Mouse (Mus musculus) kidney, postnatal 4 days (tissue): ENCODE results near the gene Aimp2.

ENCODE experiments used
- DNase-seq, 2 experiments: peaks; one replicate each; pipeline ENCODE4 v3.0.0; 2021; ENCODE audit warnings: mixed read lengths in 2 of 2

The Aimp2 gene

GRCm38 (mm10) chr5:143909417-143910400 is at the start of gene Aimp2, which contains the start of gene Pms2:
TSS of gene Aimp2 (minus strand) at chr5:143909847.
TSS of gene Pms2 (plus strand) at chr5:143909964.
- peak; percentile 94 to 97 for DNase-seq

DNA sequence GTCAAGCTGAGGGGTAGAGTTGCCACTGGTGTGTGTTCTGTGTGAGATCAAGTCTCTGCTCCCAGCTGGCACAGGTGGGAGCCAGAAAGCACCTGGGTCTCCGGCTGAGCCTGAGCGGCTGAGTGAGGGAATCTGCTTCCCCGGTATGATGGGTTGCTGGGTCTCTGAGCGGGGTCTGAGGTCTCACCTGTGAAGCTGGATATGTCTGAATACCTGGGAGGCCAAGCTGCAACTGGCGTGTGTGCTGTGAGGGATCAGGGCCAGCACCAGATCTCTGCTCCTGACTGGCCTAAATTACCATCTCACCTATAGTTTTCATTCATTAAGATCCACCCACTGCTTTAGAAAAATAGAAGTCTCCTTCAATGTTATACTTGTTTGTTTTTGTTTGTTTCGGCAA is 47.5 kb upstream of the Aimp2 start:
- no peak for DNase-seq

GRCm38 (mm10) chr5:143950016-143950415 is 40.4 kb upstream of the Aimp2 start:
- DNase-seq = no peak

DNA sequence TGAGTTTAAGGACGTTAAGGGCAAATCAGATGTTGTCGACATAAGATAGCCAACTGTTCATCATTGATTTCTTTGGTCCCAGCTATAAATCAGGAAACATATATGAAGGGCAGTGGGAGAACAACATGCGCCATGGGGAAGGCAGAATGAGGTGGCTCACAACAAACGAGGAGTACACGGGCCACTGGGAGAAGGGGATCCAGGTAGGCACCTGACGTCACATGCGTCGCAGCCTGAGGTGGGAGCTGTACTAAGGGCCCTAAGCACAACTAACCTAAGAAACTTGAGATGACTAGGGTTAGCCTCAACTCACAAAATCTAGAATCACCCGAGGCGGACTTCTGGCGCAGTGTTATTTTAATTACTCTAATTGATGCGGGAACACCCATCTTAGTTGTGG is 38.7 kb upstream of the Aimp2 start:
- DNase-seq = no peak

DNA sequence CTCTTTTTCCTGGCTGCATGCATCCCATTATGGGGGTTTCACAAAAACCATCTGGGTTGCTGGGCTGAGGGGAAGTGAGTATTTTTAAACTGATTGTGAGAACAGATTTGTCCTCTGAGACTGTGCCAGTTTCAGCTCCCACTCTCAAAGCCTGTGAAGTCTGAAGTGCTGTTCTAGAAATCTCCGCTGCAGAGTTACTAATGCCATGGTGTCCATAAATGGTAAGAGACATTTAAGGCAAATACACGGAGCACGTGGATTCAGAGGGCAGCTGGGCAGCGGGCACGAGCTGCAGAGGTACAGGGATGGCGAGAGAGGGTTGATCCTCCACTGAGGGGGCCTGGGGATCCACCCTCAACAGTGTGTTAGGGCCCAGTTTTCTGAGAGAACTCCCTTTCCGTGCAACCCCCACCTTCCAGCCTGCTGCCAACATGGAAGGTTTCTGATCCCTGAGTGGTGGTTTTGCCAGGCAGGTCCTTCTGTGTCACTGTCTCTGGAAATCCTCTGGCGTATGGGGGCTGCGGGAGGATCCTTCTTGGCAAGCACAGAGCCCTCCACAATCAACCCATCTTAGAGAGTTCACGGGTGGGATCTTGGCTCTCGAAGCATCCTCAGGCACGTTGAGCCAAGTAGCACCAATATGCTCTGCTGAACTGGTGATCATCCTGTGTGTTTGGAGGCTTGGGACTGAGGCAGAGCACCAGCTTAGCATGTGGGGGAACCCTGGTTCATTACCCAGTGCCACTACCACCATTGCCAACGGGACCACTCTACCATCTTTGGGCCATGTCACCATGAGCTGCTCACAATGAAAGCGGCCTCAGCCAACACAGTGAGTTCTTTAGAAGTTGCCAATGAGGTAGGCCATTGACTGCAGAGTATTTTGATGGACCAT is 33.8 kb upstream of the Aimp2 start:
- no peak for DNase-seq

- no peak for DNase-seq
Observed at GRCm38 (mm10) chr5:143941588-143941987, 31.9 kb upstream of the Aimp2 start.

DNA sequence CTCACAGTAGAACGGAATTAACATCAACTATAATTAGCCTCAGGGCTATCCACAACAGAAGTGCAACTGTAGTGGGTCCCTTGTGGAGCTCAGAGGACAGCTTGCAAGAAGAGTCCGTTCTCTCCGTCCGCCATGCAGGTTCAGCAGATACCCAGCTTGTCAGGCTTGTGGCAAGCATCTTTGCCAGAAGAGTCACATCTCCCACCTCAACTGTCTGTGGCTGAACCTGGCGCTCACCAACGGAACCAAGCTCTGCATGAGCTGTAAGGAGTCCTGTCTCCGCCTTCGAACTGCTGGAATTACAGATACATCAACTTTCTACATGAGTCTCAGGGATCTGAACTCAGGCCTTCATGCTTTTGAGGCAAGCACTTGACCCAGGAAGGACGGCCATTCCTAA is 26.5 kb upstream of the Aimp2 start:
- DNase-seq = no peak

GRCm38 (mm10) chr5:143933875-143934274 is 24.2 kb upstream of the Aimp2 start:
- DNase-seq = no peak

- DNase-seq = no peak
Observed at GRCm38 (mm10) chr5:143933414-143933813, 23.8 kb upstream of the Aimp2 start.

GRCm38 (mm10) chr5:143932831-143933230 is 23.2 kb upstream of the Aimp2 start, which contains the start of gene Rsph10b:
TSS of gene Rsph10b (plus strand) at chr5:143933035.
- DNase-seq = peak; percentile 42 to 44

- no peak for DNase-seq
Observed at GRCm38 (mm10) chr5:143931863-143932580, 22.4 kb upstream of the Aimp2 start.

DNA sequence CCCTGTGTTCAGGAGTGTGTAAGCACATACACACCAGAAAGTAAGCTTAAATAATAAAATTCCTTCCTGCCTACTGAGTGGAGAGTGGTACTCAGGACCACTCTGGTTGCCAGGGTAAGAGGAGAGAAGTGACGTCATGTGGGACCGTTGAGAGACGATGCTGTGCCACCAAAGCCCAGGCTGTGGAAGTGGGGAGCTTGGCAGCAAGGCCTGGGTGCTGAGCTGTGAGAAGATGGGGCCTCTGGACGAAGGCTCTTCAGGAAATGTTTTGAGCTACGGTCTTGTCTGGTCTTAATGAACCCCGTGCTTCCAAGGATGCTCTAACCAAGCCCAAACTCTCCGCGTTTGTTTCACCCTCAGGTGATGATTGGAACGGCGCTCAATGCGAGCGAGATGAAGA is 21.0 kb upstream of the Aimp2 start:
- no peak for DNase-seq

DNA sequence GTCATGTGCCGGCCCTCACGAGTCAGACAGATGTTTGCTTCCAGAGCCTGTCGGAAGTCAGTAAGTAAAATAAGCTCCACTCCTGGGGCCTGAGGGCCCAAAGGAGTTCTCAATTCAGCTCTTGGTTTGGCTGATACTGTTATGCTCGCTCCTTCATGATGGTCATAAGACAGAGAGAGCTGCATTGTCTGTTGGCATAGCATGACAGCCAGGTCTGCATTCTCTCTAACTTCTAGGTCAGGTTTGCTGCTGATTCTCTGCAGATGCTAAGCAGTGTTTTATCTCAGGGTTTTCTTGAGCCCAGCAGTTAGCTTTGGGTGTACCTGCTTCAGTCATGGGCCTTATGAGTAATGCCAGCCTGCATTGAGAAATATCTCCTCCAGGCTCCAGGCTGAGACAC is 19.6 kb upstream of the Aimp2 start:
- DNase-seq = no peak

- no peak for DNase-seq
Observed at GRCm38 (mm10) chr5:143927875-143928274, 18.2 kb upstream of the Aimp2 start, which contains the start of gene Gm42421. TSS of gene Gm42421 (plus strand) at chr5:143928175.

DNA sequence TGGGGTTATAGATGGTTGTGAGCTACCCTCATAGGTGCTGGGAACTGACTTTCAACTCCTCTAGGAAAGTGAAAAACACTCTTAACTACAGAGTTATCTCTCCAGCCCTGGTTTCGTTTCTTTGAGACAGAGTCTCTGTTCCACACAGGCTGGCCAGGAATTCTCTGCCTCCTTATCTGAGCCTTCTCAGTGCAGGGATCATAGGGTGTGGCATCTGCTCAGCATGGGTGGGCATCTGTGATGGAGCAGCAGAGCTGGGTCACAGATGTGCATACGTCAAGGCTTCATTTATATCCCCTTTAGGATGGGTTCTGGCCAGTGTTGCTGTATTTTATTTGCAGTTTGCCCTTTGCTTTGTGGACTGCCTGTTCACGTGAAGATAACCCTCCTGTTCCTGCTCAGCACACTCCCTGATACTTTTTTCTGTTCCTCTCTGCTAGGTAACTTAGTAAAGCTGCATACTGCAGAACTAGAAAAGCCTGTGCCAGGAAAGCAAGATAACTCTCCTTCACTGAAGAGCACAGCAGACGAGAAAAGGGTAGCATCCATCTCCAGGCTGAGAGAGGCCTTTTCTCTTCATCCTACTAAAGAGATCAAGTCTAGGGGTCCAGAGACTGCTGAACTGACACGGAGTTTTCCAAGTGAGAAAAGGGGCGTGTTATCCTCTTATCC is 15.3 kb upstream of the Aimp2 start:
- no peak for DNase-seq

DNA sequence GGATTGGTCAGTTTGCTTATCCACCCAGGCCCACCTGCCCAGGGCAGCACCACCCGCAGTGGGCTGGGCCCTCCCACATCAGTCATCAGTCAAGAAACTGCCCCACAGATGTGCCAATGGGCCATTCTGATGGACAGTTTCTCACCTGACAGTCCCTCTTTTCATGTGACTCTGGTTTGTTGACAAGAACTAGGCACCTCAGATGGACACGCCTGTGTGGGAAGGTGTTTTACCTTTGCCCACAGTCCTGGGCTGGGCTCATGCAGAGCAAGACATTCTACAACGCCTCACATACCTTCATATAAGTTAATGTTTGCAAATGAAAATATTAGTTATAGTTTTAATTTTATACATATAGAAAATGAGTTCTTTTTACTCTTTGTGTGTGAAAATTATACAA is 8.5 kb upstream of the Aimp2 start:
- DNase-seq = no peak

DNA sequence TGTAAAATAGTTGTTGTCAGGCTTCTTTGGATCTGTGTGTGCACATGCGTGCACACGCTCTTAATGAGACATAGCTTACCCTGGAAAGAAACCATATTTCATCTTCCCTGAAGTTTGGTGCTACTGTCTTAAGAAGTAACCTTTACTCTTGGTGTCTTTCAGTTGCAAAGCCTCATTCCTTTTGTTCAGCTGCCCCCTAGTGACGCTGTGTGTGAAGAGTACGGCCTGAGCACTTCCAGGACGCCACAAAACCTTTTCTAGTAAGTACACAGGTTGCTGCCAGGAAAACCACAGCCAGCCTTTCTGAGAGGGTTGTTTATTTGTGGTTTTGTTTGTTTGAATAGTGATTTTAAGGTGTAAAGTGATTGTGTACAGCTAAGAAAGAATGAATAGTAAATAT is 7.8 kb upstream of the Aimp2 start:
- DNase-seq = peak; percentile 71 to 78

GRCm38 (mm10) chr5:143916221-143916620 is 6.6 kb upstream of the Aimp2 start:
- DNase-seq = no peak

- no peak for DNase-seq
Observed at GRCm38 (mm10) chr5:143908926-143909325, 721 bp downstream of the Aimp2 start.

DNA sequence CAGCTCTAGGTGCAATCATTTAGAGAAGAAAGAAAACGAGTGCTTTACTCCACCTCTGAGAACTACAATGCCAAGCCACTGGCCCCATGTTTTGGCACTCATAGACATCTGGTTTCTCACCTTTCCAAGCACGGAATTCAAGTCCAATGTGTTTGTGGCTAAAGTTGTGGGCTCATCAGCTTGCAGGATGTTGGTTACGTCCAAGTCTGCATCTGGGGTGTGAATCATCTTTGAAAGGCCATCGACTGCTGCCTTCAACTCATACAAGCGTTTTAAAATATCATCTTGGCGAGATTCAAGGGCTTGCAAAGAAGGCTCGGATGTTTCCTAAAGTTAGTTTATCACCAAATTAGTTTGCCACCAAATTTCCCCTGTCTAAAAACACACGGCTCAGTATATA is 3.2 kb downstream of the Aimp2 start:
- DNase-seq = no peak

DNA sequence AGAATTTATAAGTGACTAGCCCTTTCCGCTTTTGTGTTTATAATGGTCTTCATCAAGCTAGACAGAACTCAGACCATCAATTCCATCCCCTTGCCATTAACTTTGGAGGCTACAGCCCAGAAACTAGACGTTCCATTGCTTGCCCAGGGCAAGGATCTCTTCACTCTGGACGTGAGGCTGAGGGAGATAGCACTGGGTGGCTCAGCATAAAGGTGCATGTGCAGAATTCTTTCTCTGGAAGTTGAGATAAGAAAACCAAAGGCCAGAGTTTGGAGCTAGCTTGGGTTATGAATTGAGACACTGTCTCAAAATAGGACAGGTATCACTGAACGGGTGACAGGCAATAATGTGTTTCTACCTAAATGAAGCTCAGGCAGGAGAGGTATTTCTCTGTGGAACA is 5.8 kb downstream of the Aimp2 start:
- DNase-seq = no peak

- DNase-seq = no peak
Observed at GRCm38 (mm10) chr5:143902111-143902510, 7.5 kb downstream of the Aimp2 start.
